Mouse (Mus musculus) gastrocnemius, postnatal 36 days (tissue): Measurements from ENCODE around the gene Hjurp. TPM values are rescaled to one million over a fixed set of nuclear protein-coding genes. Genes with fewer than 3 reads are reported as not detected.

Experiments used
- DNase-seq, 2 experiments: peaks; one replicate each; pipeline ENCODE4 v3.0.0; 2022
- intact Hi-C: fragments of 180-260 bp; cut with DNase I; formaldehyde crosslinking; loops from one replicate; pipeline ENCODE4 v1.15.1; 2025
- total RNA-seq, 2 experiments: library from RNA; stranded (reverse); gene quantifications; 2 replicates each; pipeline ENCODE4 v1.2.3; 2021

Hjurp gene
- total RNA-seq, 2 experiments from 2014 or later = 7.3 to 8.1 TPM

- intact Hi-C loops = no loop called here
- no peak for DNase-seq
Measured at GRCm38 (mm10) chr1:88213061-88213460, 64.4 kb downstream of the Hjurp start.

Other genes starting within 250 kb of the Hjurp start
- gene Ugt1a10, start 222.2 kb downstream of the Hjurp start, total RNA-seq = not detected
- gene Ugt1a9, start 206.8 kb downstream of the Hjurp start, total RNA-seq = not detected
- gene Ugt1a8, start 189.8 kb downstream of the Hjurp start, total RNA-seq = not detected
- under 1 TPM; 0.33 to 0.54 TPM for gene Ugt1a7c, start 182.6 kb downstream of the Hjurp start, total RNA-seq
- gene Ugt1a6b, start 174.4 kb downstream of the Hjurp start, total RNA-seq = under 1 TPM; 0.43 to 0.74 TPM
- 1 to 10 TPM in 1 of 2 experiments, under 1 TPM in 1; 0.64 to 1.0 TPM for gene Ugt1a6a, start 142.8 kb downstream of the Hjurp start, total RNA-seq
- gene Ugt1a5, start 111.6 kb downstream of the Hjurp start, total RNA-seq = under 1 TPM in 1 of 2 experiments, not detected in 1; 0.22 TPM
- not detected for gene Ugt1a2, start 77.0 kb downstream of the Hjurp start, total RNA-seq
- not detected for gene Dnajb3, start 71.9 kb downstream of the Hjurp start, total RNA-seq
- not detected for gene Ugt1a1, start 65.7 kb downstream of the Hjurp start, total RNA-seq
- not detected for gene Mroh2a, start 50.6 kb downstream of the Hjurp start, total RNA-seq
- gene Trpm8, start within 50 bp of the Hjurp start, total RNA-seq = not detected
- gene Spp2, start 129.3 kb upstream of the Hjurp start, total RNA-seq = not detected
- not detected for gene Glrp1, start 232.4 kb upstream of the Hjurp start, total RNA-seq